Mouse (Mus musculus) hindbrain, embryonic 16.5 days (tissue): ENCODE measurements around the gene Krtap1-5. TPM values are rescaled to one million over a fixed set of nuclear protein-coding genes. Genes with fewer than 3 reads are reported as not detected.
"Not testable (repeated sequence)": the region's sequence is repeated elsewhere in the genome, so short reads cannot be mapped to it uniquely, and the experiment has no call there.

ENCODE experiments used
- ATAC-seq: fragments of 200-750 bp; cut with Nextera tagmentation; 2 replicates; pipeline ENCODE4 v1.8.0; 2017; ENCODE audit warnings: moderate TSS enrichment, moderate library complexity
- H3K27ac ChIP-seq: fragments of 300-500 bp; sonication (generic); 2 replicates; pipeline ENCODE4 v1.5.1; 2014; ENCODE audit warnings: low read depth, mild to moderate bottlenecking, control low read depth, low read length, moderate library complexity
- H3K27me3 ChIP-seq: fragments of 300-500 bp; sonication (generic); replicated peaks from 2 replicates; pipeline ENCODE4 v1.6.1; 2014; ENCODE audit warnings: low read length; ENCODE audit not compliant: control insufficient read depth, insufficient read depth
- H3K36me3 ChIP-seq: fragments of 300-500 bp; sonication (generic); 2 replicates; pipeline ENCODE4 v1.6.1; 2014; ENCODE audit warnings: mild to moderate bottlenecking, low read length, moderate library complexity, mixed read lengths; ENCODE audit not compliant: control insufficient read depth, insufficient read depth
- H3K4me1 ChIP-seq: fragments of 300-500 bp; sonication (generic); 2 replicates; pipeline ENCODE4 v1.6.1; 2014; ENCODE audit warnings: low read depth, low read length; ENCODE audit not compliant: control insufficient read depth, insufficient read depth
- H3K4me2 ChIP-seq: fragments of 300-500 bp; sonication (generic); 2 replicates; pipeline ENCODE4 v1.6.1; 2014; ENCODE audit warnings: mild to moderate bottlenecking, low read length, control low read depth, moderate library complexity
- H3K4me3 ChIP-seq: fragments of 300-500 bp; sonication (generic); 2 replicates; pipeline ENCODE4 v1.5.1; 2014; ENCODE audit warnings: mild to moderate bottlenecking, low read length, control low read depth, moderate library complexity
- H3K9ac ChIP-seq: fragments of 300-500 bp; sonication (generic); 2 replicates; pipeline ENCODE4 v1.6.1; 2014; ENCODE audit warnings: low read depth, mild to moderate bottlenecking, control low read depth, low read length, moderate library complexity
- H3K9me3 ChIP-seq: fragments of 300-500 bp; sonication (generic); 2 replicates; pipeline ENCODE4 v1.6.1; 2014; ENCODE audit warnings: mild to moderate bottlenecking, low read length, moderate library complexity; ENCODE audit not compliant: control insufficient read depth
- WGBS: fragments of 180-500 bp; shearing (Covaris S2); extraction: QIAGEN DNeasy Blood & Tissue Kit; methylation state at CpG from one replicate; pipeline ENCODE4 v1.1.7; 2014; 5-methylcytosine and 5-hydroxymethylcytosine counted together
- polyA plus RNA-seq: library from polyadenylated mRNA; unstranded; fragments of >200 nt; fragmentation: Nextera tagmentation; extraction: Ambion mirVana; gene quantifications from 2 replicates; pipeline ENCODE4 v1.2.1, GENCODE M21; 2015

Gene Krtap1-5
- not detected in 2 replicates for polyA plus RNA-seq

DNA sequence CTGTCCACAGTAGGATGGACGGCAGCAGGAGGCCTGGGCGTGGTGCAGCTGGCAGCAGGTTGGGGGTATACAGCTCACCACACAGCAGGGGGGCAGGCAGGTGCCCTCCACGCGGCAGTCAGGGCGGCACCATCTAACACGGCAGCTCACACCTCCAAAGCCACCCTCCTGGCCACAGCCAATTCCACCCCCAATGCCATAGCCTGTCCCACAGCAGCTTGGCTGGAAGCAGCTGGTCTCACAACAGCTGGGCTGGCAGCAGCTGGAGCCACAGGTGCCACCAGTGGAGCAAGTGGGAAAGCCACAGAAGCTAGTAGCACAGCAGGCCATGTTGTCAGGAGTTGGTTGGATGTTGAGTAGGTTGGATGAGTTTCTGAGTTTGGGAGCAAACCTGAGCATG, at the start of gene Krtap1-5:
Gene Krtap1-5 (minus strand): TSS at position 381 of the 400 bp plus-strand sequence.
- Histone ChIP-seq H3K9me3 (no peaks in the 10 kb centered on the region), H3K36me3 (no peaks in the 10 kb centered on the region), H3K9ac (no peak within 1 kb of the TSS), H3K4me1 (no peaks in the 10 kb centered on the region), H3K27me3 (no peaks in the 10 kb centered on the region), H3K27ac (no peak within 1 kb of the TSS), H3K4me2 (no peak within 1 kb of the TSS), H3K4me3 (no peak within 1 kb of the TSS)
- 86% methylated on average over 6 of the region's 6 CpGs for WGBS
- no peak for ATAC-seq

DNA sequence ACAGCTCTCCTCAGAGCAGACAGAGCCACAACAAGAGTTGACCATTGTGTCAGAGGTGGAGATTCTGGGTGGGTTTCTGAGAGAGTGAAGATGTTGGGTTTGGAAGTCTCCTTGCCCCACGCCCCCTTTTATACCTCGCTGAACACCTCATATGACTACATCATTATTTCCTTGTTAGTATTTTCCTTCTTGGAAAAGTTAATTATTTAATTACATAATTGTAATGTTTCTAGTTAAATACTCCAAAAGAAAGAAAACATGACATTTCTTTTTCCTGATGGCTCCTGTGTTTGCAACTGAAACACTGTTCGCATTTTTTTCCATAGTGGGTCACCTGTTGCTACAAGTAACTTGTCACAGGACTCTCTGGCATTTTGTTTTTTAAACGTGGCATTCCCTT, 47.3 kb upstream of the Krtap1-5 start, which contains the start of gene Krtap4-1:
Gene Krtap4-1 (minus strand): TSS at position 101 of the 400 bp plus-strand sequence.
- Histone ChIP-seq H3K27me3 (no peaks in the 10 kb centered on the region), H3K4me2 (no peak within 1 kb of the TSS), H3K36me3 (no peaks in the 10 kb centered on the region), H3K9ac (no peak within 1 kb of the TSS), H3K4me1 (no peaks in the 10 kb centered on the region), H3K27ac (no peak within 1 kb of the TSS), H3K4me3 (no peak within 1 kb of the TSS), H3K9me3 (no peaks in the 10 kb centered on the region)
- no peak for ATAC-seq
- 88% methylated on average over 4 of the region's 4 CpGs for WGBS

DNA sequence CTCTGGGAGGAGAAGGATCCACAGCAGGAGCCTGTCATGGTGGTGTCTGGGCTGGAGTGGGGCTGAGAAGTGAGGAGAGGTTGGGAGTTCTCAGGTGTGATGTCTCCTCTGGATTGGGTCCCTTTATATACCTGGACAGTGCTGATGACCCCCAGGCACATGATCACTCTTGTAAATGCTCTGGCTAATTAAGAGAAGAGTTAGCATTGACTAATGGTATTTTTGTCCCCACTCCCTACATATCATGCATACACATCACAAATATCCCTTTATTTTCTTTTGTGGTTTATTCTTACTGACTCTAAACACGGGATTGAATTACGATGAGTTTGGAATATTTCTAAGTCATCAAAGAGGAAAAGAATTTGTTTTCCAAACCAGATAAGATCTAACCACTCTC, 39.5 kb upstream of the Krtap1-5 start, which contains the start of gene Gm11562:
Gene Gm11562 (minus strand): TSS at position 101 of the 400 bp plus-strand sequence.
- no peak within 1 kb of the TSS for H3K9ac ChIP-seq
- no peaks in the 10 kb centered on the region for H3K4me1 ChIP-seq
- no peaks in the 10 kb centered on the region for H3K36me3 ChIP-seq
- ATAC-seq: no peak
- no peak within 1 kb of the TSS for H3K4me2 ChIP-seq
- WGBS: 93% methylated on average over 2 of the region's 2 CpGs
- H3K9me3 ChIP-seq: no peaks in the 10 kb centered on the region
- no peak within 1 kb of the TSS for H3K4me3 ChIP-seq
- H3K27ac ChIP-seq: no peak within 1 kb of the TSS
- no peaks in the 10 kb centered on the region for H3K27me3 ChIP-seq

DNA sequence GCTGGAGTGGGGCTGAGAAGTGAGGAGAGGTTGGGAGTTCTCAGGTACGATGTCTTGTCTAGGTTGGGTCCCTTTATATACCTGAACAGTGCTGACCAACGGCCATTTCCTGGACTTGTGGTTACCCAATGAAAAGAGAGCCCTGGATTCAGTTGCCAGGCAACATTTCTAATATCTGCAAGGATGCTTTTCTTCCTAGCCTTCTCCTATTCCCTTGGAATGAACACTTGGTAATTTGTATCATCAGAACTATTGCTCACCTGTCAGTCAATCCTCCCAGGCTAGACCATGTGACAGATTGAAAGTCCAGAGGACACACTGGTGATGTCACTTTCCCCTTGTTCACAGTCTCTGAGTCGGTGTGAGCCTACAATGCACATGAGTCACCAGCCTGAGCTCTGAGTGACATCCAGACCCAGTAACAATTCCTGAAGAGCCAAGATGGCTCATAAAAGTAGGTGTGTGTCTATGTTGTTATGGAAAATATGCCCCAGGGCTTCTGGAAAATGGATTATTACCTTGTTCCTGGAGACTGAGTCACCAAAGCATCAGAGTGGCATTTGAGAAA, 34.1 kb upstream of the Krtap1-5 start, which contains the start of gene Krtap2-4:
Gene Krtap2-4 (minus strand): TSS at position 51 of the 568 bp plus-strand sequence.
- no peak within 1 kb of the TSS for H3K4me2 ChIP-seq
- no peak within 1 kb of the TSS for H3K9ac ChIP-seq
- WGBS: 62% methylated on average over 2 of the region's 3 CpGs
- no peaks in the 10 kb centered on the region for H3K4me1 ChIP-seq
- no peaks in the 10 kb centered on the region for H3K36me3 ChIP-seq
- no peak for ATAC-seq
- H3K27ac ChIP-seq: no peak within 1 kb of the TSS
- no peaks in the 10 kb centered on the region for H3K27me3 ChIP-seq
- no peaks in the 10 kb centered on the region for H3K9me3 ChIP-seq
- H3K4me3 ChIP-seq: no peak within 1 kb of the TSS

DNA sequence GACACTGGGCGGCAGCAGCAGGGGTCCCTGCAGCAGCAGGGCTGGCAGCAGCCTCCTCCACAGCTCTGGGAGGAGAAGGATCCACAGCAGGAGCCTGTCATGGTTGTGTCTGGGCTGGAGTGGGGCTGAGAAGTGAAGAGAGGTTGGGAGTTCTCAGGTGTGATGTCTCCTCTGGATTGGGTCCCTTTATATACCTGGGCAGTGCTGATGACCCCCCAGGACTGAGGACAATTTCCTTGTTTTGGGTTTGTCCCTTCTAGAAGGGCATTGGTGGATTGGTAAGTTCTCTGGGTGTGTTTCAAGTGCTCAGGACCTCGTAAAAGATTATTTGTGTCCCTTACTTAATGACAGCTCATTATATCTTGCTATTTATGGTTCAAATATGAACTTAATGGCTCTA, 29.3 kb upstream of the Krtap1-5 start, which contains the start of gene Gm11937:
Gene Gm11937 (minus strand): TSS at position 101 of the 400 bp plus-strand sequence.
- not testable (repeated sequence) for H3K4me3 ChIP-seq, ATAC-seq, H3K9me3 ChIP-seq, H3K36me3 ChIP-seq, H3K9ac ChIP-seq, H3K27me3 ChIP-seq, H3K27ac ChIP-seq, H3K4me1 ChIP-seq, H3K4me2 ChIP-seq
- WGBS: 85% methylated on average over 1 of the region's 2 CpGs

DNA sequence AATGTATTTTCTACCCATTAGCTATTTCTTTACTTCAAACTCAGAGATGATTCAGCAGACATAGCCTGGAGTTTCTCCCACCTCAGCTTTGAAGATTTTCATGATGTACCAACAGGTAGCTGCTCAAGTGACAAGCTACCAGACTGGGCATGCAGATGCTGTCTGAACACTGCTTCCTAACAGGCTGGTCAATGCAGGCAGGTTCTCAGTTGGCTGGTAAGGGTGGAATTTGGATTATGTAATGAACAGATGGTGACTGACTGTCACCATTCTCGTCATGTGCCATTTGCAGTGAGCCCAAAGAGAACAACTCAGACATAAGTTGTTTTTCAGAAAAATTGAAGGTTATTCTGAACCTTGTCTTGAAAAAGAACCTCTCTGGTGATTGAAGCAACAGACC, 28.3 kb upstream of the Krtap1-5 start:
- H3K27ac ChIP-seq: no peak overlapping the region
- H3K4me3 ChIP-seq: no peak overlapping the region
- H3K9me3 ChIP-seq: no peaks in the 10 kb centered on the region
- no peaks in the 10 kb centered on the region for H3K4me1 ChIP-seq
- no peak for ATAC-seq
- H3K36me3 ChIP-seq: no peaks in the 10 kb centered on the region
- no peak overlapping the region for H3K9ac ChIP-seq
- H3K27me3 ChIP-seq: no peaks in the 10 kb centered on the region
- H3K4me2 ChIP-seq: no peak overlapping the region
- WGBS: 68% methylated on average over 1 of the region's 1 CpGs

DNA sequence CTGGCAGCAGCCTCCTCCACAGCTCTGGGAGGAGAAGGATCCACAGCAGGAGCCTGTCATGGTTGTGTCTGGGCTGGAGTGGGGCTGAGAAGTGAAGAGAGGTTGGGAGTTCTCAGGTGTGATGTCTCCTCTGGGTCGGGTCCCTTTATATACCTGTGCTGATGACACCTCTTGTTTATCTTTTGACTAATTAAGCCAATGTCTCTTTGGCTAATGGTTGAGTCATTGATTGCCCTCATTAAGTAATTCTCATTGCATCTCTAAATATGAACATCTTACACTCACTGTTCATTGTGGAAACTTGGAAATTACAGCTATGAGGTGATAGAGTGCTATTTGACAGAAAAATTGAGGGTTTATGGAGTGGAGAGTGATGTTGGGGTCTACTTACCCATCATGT, 22.4 kb upstream of the Krtap1-5 start, which contains the start of gene Gm11938:
Gene Gm11938 (minus strand): TSS at position 101 of the 400 bp plus-strand sequence.
- WGBS: 60% methylated on average over 1 of the region's 1 CpGs
- H3K36me3 ChIP-seq: not testable (repeated sequence)

DNA sequence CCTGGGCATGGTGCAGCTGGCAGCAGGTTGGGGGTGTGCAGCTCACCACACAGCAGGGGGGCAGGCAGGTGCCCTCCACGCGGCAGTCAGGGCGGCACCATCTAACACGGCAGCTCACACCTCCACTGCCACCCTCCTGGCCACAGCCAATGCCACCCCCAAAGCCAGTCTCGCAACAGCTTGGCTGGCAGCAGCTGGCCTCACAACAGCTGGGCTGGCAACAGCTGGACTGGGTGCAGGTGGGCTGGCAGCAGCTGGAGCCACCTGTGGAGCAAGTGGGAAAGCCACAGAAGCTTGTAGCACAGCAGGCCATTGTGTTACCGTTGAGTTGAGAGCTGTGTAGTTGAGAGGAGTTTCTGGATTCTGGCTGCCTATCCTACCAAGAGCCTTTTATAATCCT, 16.9 kb upstream of the Krtap1-5 start, which contains the start of gene Krtap9-3:
Gene Krtap9-3 (minus strand): TSS at position 364 of the 400 bp plus-strand sequence.
- 76% methylated on average over 6 of the region's 6 CpGs for WGBS
- not testable (repeated sequence) for H3K36me3 ChIP-seq, H3K27me3 ChIP-seq, ATAC-seq, H3K4me2 ChIP-seq, H3K9me3 ChIP-seq, H3K27ac ChIP-seq, H3K9ac ChIP-seq, H3K4me1 ChIP-seq, H3K4me3 ChIP-seq

More for the DNA sequence above, 22.4 kb upstream of the Krtap1-5 start, which contains the start of gene Gm11938:
- H3K9me3 ChIP-seq, H3K27ac ChIP-seq, H3K4me1 ChIP-seq, H3K4me3 ChIP-seq, ATAC-seq, H3K9ac ChIP-seq, H3K4me2 ChIP-seq, H3K27me3 ChIP-seq: not testable (repeated sequence)

DNA sequence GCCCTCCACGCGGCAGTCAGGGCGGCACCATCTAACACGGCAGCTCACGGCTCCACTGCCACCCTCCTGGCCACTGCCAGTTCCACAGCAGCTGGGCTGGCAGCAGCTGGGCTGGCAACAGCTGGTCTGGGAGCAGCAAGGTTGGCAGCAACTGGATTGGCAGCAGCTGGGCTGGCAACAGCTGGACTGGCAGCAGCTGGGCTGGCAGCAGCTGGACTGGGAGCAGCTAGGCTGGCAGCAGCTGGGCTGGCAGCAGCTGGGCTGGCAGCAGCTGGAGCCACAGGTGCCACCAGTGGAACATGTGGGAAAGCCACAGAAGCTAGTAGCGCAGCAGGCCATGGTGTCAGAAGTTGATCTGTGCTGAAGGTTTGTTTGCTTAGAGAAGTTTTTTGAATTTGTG, 10.2 kb upstream of the Krtap1-5 start, which contains the start of gene Krtap1-3:
Gene Krtap1-3 (minus strand): TSS at position 359 of the 400 bp plus-strand sequence.
- Histone ChIP-seq H3K4me3 (no peak within 1 kb of the TSS), H3K27ac (no peak within 1 kb of the TSS), H3K27me3 (no peaks in the 10 kb centered on the region), H3K9ac (no peak within 1 kb of the TSS), H3K4me2 (no peak within 1 kb of the TSS), H3K9me3 (no peaks in the 10 kb centered on the region), H3K4me1 (no peaks in the 10 kb centered on the region), H3K36me3 (no peaks in the 10 kb centered on the region)
- 89% methylated on average over 6 of the region's 6 CpGs for WGBS
- no peak for ATAC-seq
